Mouse (Mus musculus) liver, embryonic 11.5 days (tissue): ENCODE measurements around the gene Lrrc26. TPM values are rescaled to one million over a fixed set of nuclear protein-coding genes. Genes with fewer than 3 reads are reported as not detected.

Experiments used
- ATAC-seq: fragments of 200-750 bp; cut with Nextera tagmentation; replicated peaks from 2 replicates; pipeline ENCODE4 v1.8.0; 2017; ENCODE audit warnings: moderate number of reproducible peaks, mild to moderate bottlenecking, moderate TSS enrichment, moderate library complexity; ENCODE audit not compliant: low FRiP score
- DNase-seq: peaks from one replicate; pipeline ENCODE4 v3.0.0-alpha.2; 2017; ENCODE audit warnings: low spot score
- H3K27ac ChIP-seq: fragments of 300-500 bp; sonication (generic); 2 replicates; pipeline ENCODE4 v1.5.1; 2014; ENCODE audit warnings: mild to moderate bottlenecking, low read depth, low read length, control low read depth
- H3K27me3 ChIP-seq: fragments of 300-500 bp; sonication (generic); replicated peaks from 2 replicates; pipeline ENCODE4 v1.6.1; 2014; ENCODE audit warnings: low read length, mixed read lengths; ENCODE audit not compliant: control insufficient read depth, insufficient read depth
- H3K36me3 ChIP-seq: fragments of 300-500 bp; sonication (generic); 2 replicates; pipeline ENCODE4 v1.6.1; 2014; ENCODE audit warnings: mild to moderate bottlenecking, low read length, moderate library complexity, mixed read lengths; ENCODE audit not compliant: control insufficient read depth, insufficient read depth
- H3K4me1 ChIP-seq: fragments of 300-500 bp; sonication (generic); replicated peaks from 2 replicates; pipeline ENCODE4 v1.6.1; 2014; ENCODE audit warnings: low read length, mixed read lengths; ENCODE audit not compliant: control insufficient read depth, insufficient read depth
- H3K4me2 ChIP-seq: fragments of 300-500 bp; sonication (generic); 2 replicates; pipeline ENCODE4 v1.6.1; 2014; ENCODE audit warnings: mild to moderate bottlenecking, control low read depth, moderate library complexity
- H3K4me3 ChIP-seq: fragments of 300-500 bp; sonication (generic); 2 replicates; pipeline ENCODE4 v1.5.1; 2014; ENCODE audit warnings: low read depth, low read length, control low read depth
- H3K9ac ChIP-seq: fragments of 300-500 bp; sonication (generic); 2 replicates; pipeline ENCODE4 v1.6.1; 2014; ENCODE audit warnings: low read depth, low read length, control low read depth
- H3K9me3 ChIP-seq: fragments of 300-500 bp; sonication (generic); 2 replicates; pipeline ENCODE4 v1.6.1; 2016; ENCODE audit warnings: low read length, inconsistent platforms, mixed read lengths; ENCODE audit not compliant: control insufficient read depth
- WGBS: fragments of 180-500 bp; shearing (Covaris S2); extraction: QIAGEN DNeasy Blood & Tissue Kit; methylation state at CpG from one replicate; pipeline ENCODE4 v1.1.7; 2014; 5-methylcytosine and 5-hydroxymethylcytosine counted together
- polyA plus RNA-seq: library from polyadenylated mRNA; unstranded; fragments of >200 nt; fragmentation: Nextera tagmentation; extraction: Ambion mirVana; gene quantifications from 2 replicates; pipeline ENCODE4 v1.2.1, GENCODE M21; 2014

The Lrrc26 gene
- polyA plus RNA-seq, 1 experiment from 2014 or later, result not detected

DNA sequence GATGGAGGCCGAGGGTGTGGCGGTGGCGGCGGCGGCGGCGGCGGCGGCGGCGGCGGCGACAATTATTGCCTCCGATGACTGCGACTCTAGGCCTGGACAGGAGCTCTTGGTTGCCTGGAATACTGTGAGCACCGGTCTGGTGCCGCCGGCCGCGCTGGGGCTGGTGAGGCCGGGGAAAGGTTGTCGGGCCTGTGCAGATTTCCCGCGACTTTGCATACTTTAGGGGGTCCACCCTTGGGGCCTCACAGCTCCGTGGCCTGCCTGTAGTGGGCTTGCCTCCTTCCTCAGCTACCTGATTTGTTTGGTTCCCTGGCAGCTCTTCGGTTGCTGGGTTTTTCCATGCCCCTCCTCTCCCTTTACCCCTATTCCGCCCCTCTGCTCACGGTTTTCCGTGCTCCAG, 17.2 kb upstream of the Lrrc26 start:
- H3K36me3 ChIP-seq, result peaks cover 38% of the 10 kb centered on the region
- H3K9ac ChIP-seq, result peak overlapping the region; percentile 95
- no peaks in the 10 kb centered on the region for H3K9me3 ChIP-seq
- H3K4me2 ChIP-seq, result peak overlapping the region; percentile 92
- DNase-seq (no peak), ATAC-seq (peak; percentile 57)
- H3K27ac ChIP-seq, result peak overlapping the region; percentile 81
- under 1% methylated on average over 29 of the region's 29 CpGs for WGBS
- H3K4me1 ChIP-seq, result peaks cover 20% of the 10 kb centered on the region
- H3K4me3 ChIP-seq, result peak overlapping the region; percentile 96
- no peaks in the 10 kb centered on the region for H3K27me3 ChIP-seq

GRCm38 (mm10) chr2:25273010-25273409, 16.7 kb upstream of the Lrrc26 start:
- DNase-seq, result no peak
- 30% methylated on average over 16 of the region's 16 CpGs for WGBS
- peak overlapping the region; percentile 92 for H3K4me2 ChIP-seq
- peaks cover 43% of the 10 kb centered on the region for H3K36me3 ChIP-seq
- H3K4me3 ChIP-seq, result peak overlapping the region; percentile 96
- no peak for ATAC-seq
- no peaks in the 10 kb centered on the region for H3K9me3 ChIP-seq
- no peaks in the 10 kb centered on the region for H3K27me3 ChIP-seq
- no peak overlapping the region for H3K27ac ChIP-seq
- peak overlapping the region; percentile 95 for H3K9ac ChIP-seq
- H3K4me1 ChIP-seq, result peaks cover 17% of the 10 kb centered on the region

DNA sequence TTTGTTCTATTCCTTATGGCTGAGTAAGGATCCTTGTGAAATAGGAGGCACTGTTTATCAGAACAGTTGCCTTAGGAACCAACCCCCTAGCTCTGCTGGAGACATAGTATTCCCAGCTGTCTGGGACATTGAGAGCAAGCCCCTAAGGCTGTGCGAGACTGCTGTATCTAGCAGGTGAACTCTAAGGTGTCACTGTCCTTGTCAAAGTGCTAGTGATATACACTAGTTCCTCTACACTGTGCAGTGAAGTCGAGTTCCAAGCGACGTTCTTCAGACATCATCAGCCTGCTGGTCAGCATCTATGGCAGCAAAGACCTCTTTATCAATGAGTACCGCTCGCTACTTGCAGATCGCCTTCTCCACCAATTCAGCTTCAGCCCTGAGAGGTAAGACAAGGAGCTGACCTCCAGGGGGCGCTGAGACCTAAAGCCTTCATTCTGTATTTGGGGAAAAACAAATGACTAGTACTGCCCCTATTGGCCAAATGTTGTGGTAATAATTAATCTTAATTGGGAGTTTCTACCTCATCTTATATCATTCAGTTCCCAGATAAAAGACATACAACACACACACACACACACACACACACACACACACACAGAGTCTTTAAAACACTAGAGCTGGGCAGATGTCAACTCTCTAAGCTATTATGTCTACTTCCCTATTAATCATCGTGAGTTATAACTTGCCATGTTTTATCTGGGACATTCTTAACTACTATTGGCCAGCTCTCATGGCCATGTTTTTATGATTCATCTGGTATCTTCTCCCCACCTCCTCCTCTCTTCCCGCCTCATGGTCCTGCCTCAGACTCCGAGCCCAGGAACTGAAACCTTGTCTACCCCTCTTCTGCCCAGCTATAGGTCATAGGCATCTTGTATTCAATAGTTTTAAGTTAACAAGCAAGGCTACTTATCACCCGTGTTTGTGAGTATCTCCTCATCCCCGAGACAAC, 10.5 kb upstream of the Lrrc26 start:
- H3K27me3 ChIP-seq, result no peaks in the 10 kb centered on the region
- H3K27ac ChIP-seq, result no peak overlapping the region
- ATAC-seq (peak; percentile 26; the same call in 1 of the 2 replicates), DNase-seq (peak; percentile 72)
- H3K4me3 ChIP-seq, result no peak overlapping the region
- H3K4me2 ChIP-seq, result no peak overlapping the region
- WGBS, result 58% methylated on average over 13 of the region's 13 CpGs
- H3K9ac ChIP-seq, result no peak overlapping the region
- no peaks in the 10 kb centered on the region for H3K4me1 ChIP-seq
- H3K9me3 ChIP-seq, result no peaks in the 10 kb centered on the region
- peaks cover 64% of the 10 kb centered on the region for H3K36me3 ChIP-seq

DNA sequence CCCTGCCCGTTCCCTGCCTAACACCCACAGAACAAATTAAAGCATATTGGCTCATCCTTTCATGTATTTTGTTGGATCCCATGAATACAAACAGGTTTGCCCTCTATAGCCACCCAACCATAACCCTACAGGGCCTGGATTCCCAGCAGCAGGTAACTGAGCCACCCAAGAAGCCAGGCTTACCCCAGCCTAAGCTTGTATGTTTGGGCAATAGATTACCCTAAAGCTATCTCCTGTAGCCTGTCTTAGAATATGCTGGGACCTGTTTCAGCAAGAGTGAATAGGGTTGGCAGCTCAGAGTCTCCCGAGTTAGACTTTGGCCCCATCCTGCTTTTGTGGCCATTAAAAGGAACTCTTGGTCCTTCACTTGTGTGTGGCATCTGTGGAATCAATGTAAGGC, 4.2 kb upstream of the Lrrc26 start:
- WGBS, result 95% methylated on average over 2 of the region's 2 CpGs
- ATAC-seq (no peak), DNase-seq (no peak)
- Histone ChIP-seq H3K36me3 (peaks cover 30% of the 10 kb centered on the region), H3K9ac (no peak overlapping the region), H3K27ac (no peak overlapping the region), H3K4me1 (peaks cover 15% of the 10 kb centered on the region), H3K4me2 (no peak overlapping the region), H3K27me3 (peaks cover 30% of the 10 kb centered on the region), H3K9me3 (no peaks in the 10 kb centered on the region), H3K4me3 (no peak overlapping the region)

- DNase-seq (no peak), ATAC-seq (peak; percentile 49; the same call in 1 of the 2 replicates)
- H3K9ac ChIP-seq, result no peak overlapping the region
- H3K27ac ChIP-seq, result no peak overlapping the region
- H3K4me3 ChIP-seq, result no peak overlapping the region
- no peak overlapping the region; the same call in 1 of the 2 replicates for H3K4me2 ChIP-seq
- no peaks in the 10 kb centered on the region for H3K9me3 ChIP-seq
- H3K36me3 ChIP-seq, result peaks cover 24% of the 10 kb centered on the region
- 8% methylated on average over 1 of the region's 1 CpGs for WGBS
- peaks cover 15% of the 10 kb centered on the region for H3K4me1 ChIP-seq
- H3K27me3 ChIP-seq, result peaks cover 38% of the 10 kb centered on the region
Observed at GRCm38 (mm10) chr2:25286314-25286713, 3.4 kb upstream of the Lrrc26 start.

DNA sequence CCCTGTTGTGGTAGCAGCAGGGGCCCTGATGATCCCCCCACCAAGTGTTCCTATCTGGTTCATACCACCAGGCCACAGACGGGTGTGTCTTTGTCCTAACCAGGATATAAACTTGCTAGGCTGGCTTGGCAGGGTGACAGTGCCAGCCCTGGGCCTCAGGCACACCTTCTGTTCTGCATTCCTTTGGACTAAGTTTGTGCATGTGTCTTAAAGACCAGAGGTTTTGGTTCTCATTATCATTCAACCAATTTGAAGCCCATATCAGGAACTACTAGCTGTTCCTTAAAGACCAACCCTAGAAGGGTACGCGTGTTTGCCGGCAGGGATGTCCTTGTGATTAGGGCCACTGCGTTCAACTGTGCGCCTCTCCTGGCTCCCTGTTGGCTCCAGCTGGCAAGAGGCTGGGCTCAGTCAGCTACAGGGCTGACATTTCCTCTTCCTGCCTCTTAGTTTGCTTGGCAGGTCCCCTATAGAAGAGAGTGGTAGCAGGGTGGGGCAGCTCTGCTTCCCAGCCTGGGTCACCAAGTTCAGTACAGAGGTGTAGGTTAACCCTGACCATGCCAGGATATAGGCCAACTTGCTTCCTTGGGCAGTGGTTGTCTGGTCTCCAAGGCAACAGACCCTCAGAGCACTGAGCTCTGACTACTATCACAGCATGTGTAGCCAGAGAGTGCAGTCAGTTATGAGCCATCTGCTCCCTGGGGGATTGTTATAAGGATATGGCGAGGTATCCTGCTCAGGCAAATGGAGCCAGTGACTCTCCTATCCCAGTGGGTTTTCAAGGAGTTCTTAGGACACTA, 2.7 kb upstream of the Lrrc26 start:
- Histone ChIP-seq H3K27me3 (peaks cover 45% of the 10 kb centered on the region), H3K4me2 (peak overlapping the region; percentile 11; the same call in 1 of the 2 replicates), H3K9me3 (no peaks in the 10 kb centered on the region), H3K4me3 (no peak overlapping the region), H3K27ac (no peak overlapping the region), H3K9ac (no peak overlapping the region), H3K4me1 (peaks cover 20% of the 10 kb centered on the region), H3K36me3 (peaks cover 21% of the 10 kb centered on the region)
- no peak for DNase-seq
- ATAC-seq, result peak; percentile 51; the same call in 1 of the 2 replicates
- 41% methylated on average over 7 of the region's 7 CpGs for WGBS

DNA sequence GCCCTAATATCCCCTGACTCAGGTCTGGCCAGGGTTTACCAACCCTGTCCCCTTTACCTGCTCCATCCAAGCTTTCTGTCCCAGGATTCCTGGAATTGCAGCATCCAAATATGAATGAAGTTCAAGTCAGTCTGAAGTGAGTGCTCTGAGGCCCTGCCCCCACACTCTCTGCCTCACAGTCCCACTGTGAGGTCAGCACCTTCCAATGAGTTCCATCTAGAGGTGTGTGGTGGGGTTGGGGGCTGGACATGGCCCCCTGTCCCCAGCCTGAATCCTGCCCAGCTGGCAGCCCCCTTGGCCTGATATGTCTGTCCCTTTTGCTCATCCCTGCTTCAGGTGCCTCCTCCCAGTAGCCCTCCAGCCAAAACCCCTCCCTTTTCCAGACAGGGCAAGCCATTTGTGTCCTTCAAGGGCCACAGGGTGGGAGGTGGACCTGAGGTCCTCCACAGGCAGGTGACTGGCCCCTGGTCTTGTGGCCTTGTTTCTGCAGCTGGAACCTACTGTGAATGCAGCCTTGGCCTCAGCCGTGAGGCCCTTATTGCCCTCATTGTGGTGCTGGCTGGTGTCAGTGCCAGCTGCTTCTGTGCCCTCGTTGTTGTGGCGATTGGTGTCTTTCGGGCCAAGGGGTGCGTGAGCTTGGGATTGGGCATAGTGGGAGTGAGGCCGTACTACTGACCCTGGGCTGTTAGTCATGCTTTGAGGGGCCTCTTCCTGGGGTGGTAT, 1.6 kb upstream of the Lrrc26 start, which contains the start of gene Tmem210:
TSS of gene Tmem210 (plus strand) at position 219 of the 723 bp plus-strand sequence.
- H3K4me1 ChIP-seq, result peaks cover 28% of the 10 kb centered on the region
- H3K9ac ChIP-seq, result no peak within 1 kb of the TSS
- no peak for ATAC-seq
- H3K9me3 ChIP-seq, result no peaks in the 10 kb centered on the region
- no peak for DNase-seq
- 81% methylated on average over 6 of the region's 6 CpGs for WGBS
- H3K36me3 ChIP-seq, result peaks cover 19% of the 10 kb centered on the region
- H3K27me3 ChIP-seq, result peaks cover 55% of the 10 kb centered on the region
- no peak within 1 kb of the TSS for H3K4me3 ChIP-seq
- H3K4me2 ChIP-seq, result no peak within 1 kb of the TSS
- H3K27ac ChIP-seq, result no peak within 1 kb of the TSS

DNA sequence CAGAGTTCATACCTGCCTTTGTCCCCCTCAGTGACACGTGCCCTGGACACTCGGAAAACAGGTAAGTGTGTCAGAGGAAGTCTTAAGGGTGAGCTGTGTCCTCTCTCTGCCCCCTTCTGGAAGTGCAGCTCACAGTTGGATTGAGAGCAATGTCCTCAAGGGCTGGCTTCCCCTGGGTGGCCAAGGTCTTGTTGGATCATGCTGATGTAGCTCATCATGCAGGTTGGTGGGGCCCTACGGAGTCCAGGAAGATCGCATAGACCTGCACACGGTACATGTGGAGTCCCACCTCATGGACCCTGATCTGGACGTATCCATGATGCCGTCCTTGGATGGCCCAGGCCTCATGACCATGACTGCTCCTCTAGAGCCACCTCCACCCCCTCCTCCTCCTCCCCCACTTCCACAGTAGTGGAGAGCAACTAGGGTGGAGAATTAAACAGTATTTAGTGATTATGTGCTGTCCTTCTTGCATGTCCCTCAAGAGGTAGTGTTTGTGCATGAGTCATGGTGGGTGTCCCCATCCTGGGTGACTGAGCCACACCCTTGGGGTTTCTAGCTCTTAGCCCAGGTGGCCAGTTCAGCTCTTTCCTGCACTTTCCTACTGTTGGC, 875 bp upstream of the Lrrc26 start:
- Histone ChIP-seq H3K4me2 (no peak overlapping the region), H3K27ac (no peak overlapping the region), H3K9ac (no peak overlapping the region), H3K4me3 (no peak overlapping the region), H3K4me1 (peaks cover 28% of the 10 kb centered on the region), H3K9me3 (no peaks in the 10 kb centered on the region), H3K36me3 (peaks cover 15% of the 10 kb centered on the region), H3K27me3 (peaks cover 62% of the 10 kb centered on the region)
- no peak for DNase-seq
- WGBS, result 74% methylated on average over 7 of the region's 7 CpGs
- ATAC-seq, result no peak
